Mouse (Mus musculus): ENCODE data around the gene Fam227b. TPM values are rescaled to one million over a fixed set of nuclear protein-coding genes. Genes with fewer than 3 reads are reported as not detected.

The Fam227b gene
- polyA plus RNA-seq, 1 experiment from 2014 or later = not detected

- Histone ChIP-seq H3K27me3 (ENCODE audit: control insufficient read depth, insufficient read depth, low read length) (no peaks in the 10 kb centered on the region), H3K9me3 (ENCODE audit: control insufficient read depth, low read length) (no peaks in the 10 kb centered on the region), H3K4me3 (ENCODE audit: low read length) (no peak overlapping the region), H3K4me1 (ENCODE audit: control insufficient read depth, insufficient read depth, low read length) (no peaks in the 10 kb centered on the region), H3K36me3 (ENCODE audit: control insufficient read depth, insufficient read depth, low read length) (peaks cover 16% of the 10 kb centered on the region; the same call in 1 of the 2 replicates), H3K9ac (ENCODE audit: low read depth, low read length) (no peak overlapping the region), H3K27ac (ENCODE audit: low read depth, low read length) (no peak overlapping the region), H3K4me2 (replicated peaks; ENCODE audit: low read depth, low read length) (no peak overlapping the region)
- ATAC-seq (ENCODE audit: low FRiP score, low TSS enrichment) = no peak
- WGBS = 82% methylated on average over 3 of the region's 3 CpGs
Measured at GRCm38 (mm10) chr2:125933977-125934376, 217.8 kb downstream of the Fam227b start.

Other genes with a start within 250 kb of the Fam227b start
- gene Fgf7, start 117.3 kb downstream of the Fam227b start, polyA plus RNA-seq (2014; fragmentation: Nextera tagmentation; extraction: Ambion mirVana) = 0.30 and 0.80 TPM in 2 replicates
- gene Dtwd1, start 137 bp upstream of the Fam227b start, polyA plus RNA-seq (2014; fragmentation: Nextera tagmentation; extraction: Ambion mirVana) = 30.4 and 30.5 TPM in 2 replicates
- gene Gm17555, start 63.1 kb upstream of the Fam227b start, polyA plus RNA-seq (2014; fragmentation: Nextera tagmentation; extraction: Ambion mirVana) = not detected in 2 replicates